Mouse (Mus musculus): ENCODE data around the gene Zfp85. TPM values are rescaled to one million over a fixed set of nuclear protein-coding genes. Genes with fewer than 3 reads are reported as not detected.
A peak's percentile ranks its signal among the peaks of the same experiment; 100 is the strongest.
"Not testable (repeated sequence)": the region's sequence is repeated elsewhere in the genome, so short reads cannot be mapped to it uniquely, and the experiment has no call there.

The Zfp85 gene
- polyA plus RNA-seq, 1 experiment from 2014 or later: 5.6 TPM

GRCm38 (mm10) chr13:67728106-67728505 is 26.9 kb downstream of the Zfp85 start:
- ATAC-seq (ENCODE audit: insufficient read depth) (no peak), DNase-seq (no peak)
- H3K4me1 ChIP-seq (ENCODE audit: insufficient read depth): no peaks in the 10 kb centered on the region
- no peaks in the 10 kb centered on the region for H3K27me3 ChIP-seq (ENCODE audit: insufficient read depth, low read length)
- H3K4me2 ChIP-seq: peak overlapping the region; percentile 65
- WGBS: 62% methylated on average over 1 of the region's 1 CpGs
- no peak overlapping the region for H3K27ac ChIP-seq (ENCODE audit: low read depth)
- no peak for TF ChIP-seq CTCF (IDR thresholded peaks at IDR 0.05; ENCODE audit: low read depth)
- peak overlapping the region; percentile 54 for H3K4me3 ChIP-seq (ENCODE audit: low read depth, low read length)
- H3K9ac ChIP-seq: peak overlapping the region; percentile 65; the same call in 1 of the 2 replicates
- no peaks in the 10 kb centered on the region for H3K9me3 ChIP-seq (ENCODE audit: low read depth, low read length)
- no peaks in the 10 kb centered on the region for H3K36me3 ChIP-seq (ENCODE audit: insufficient read depth)

GRCm38 (mm10) chr13:67725331-67725730 is 29.7 kb downstream of the Zfp85 start:
- WGBS: 47% methylated on average over 2 of the region's 2 CpGs
- H3K4me1 ChIP-seq (ENCODE audit: insufficient read depth); H3K9ac ChIP-seq; H3K36me3 ChIP-seq (ENCODE audit: insufficient read depth); ATAC-seq (ENCODE audit: insufficient read depth); H3K4me2 ChIP-seq; H3K4me3 ChIP-seq (ENCODE audit: low read depth, low read length); H3K27ac ChIP-seq (ENCODE audit: low read depth); H3K27me3 ChIP-seq (ENCODE audit: insufficient read depth, low read length); H3K9me3 ChIP-seq (ENCODE audit: low read depth, low read length): not testable (repeated sequence)
- peak; percentile 65 for DNase-seq

GRCm38 (mm10) chr13:67723848-67724479 is 31.1 kb downstream of the Zfp85 start:
- Histone ChIP-seq H3K27me3 (ENCODE audit: insufficient read depth, low read length) (no peaks in the 10 kb centered on the region), H3K4me2 (peak overlapping the region; percentile 68), H3K9me3 (ENCODE audit: low read depth, low read length) (no peaks in the 10 kb centered on the region), H3K4me3 (ENCODE audit: low read depth, low read length) (peak overlapping the region; percentile 73), H3K36me3 (ENCODE audit: insufficient read depth) (no peaks in the 10 kb centered on the region), H3K9ac (peak overlapping the region; percentile 84), H3K4me1 (ENCODE audit: insufficient read depth) (no peaks in the 10 kb centered on the region), H3K27ac (ENCODE audit: low read depth) (peak overlapping the region; percentile 63; the same call in 1 of the 2 replicates)
- under 1% methylated on average over 17 of the region's 17 CpGs for WGBS
- DNase-seq (peak; percentile 96), ATAC-seq (ENCODE audit: insufficient read depth) (peak; percentile 96)
- TF ChIP-seq CTCF (IDR thresholded peaks at IDR 0.05; ENCODE audit: low read depth): no peak

Other genes with a start within 250 kb of the Zfp85 start
- 0.30 TPM in 1 of 2 replicates, not detected in the other for gene Gm26965, start 229.1 kb downstream of the Zfp85 start, polyA plus RNA-seq (2014; fragmentation: Nextera tagmentation; extraction: Ambion mirVana)
- 20.5 and 24.3 TPM in 2 replicates for gene Zfp87, start 229.1 kb downstream of the Zfp85 start, polyA plus RNA-seq (2014; fragmentation: Nextera tagmentation; extraction: Ambion mirVana)
- 16.0 and 16.5 TPM in 2 replicates for gene Zfp748, start 201.4 kb downstream of the Zfp85 start, polyA plus RNA-seq (2014; fragmentation: Nextera tagmentation; extraction: Ambion mirVana)
- 4.4 and 4.7 TPM in 2 replicates for gene Zfp729b, start 145.5 kb downstream of the Zfp85 start, polyA plus RNA-seq (2014; fragmentation: Nextera tagmentation; extraction: Ambion mirVana)
- not detected in 2 replicates for gene Gm49345, start 117.5 kb downstream of the Zfp85 start, polyA plus RNA-seq (2014; fragmentation: Nextera tagmentation; extraction: Ambion mirVana)
- 3.6 and 4.6 TPM in 2 replicates for gene Zfp729a, start 117.4 kb downstream of the Zfp85 start, polyA plus RNA-seq (2014; fragmentation: Nextera tagmentation; extraction: Ambion mirVana)
- 9.9 and 11.0 TPM in 2 replicates for gene Zfp738, start 68.2 kb downstream of the Zfp85 start, polyA plus RNA-seq (2014; fragmentation: Nextera tagmentation; extraction: Ambion mirVana)
- 2.7 and 3.2 TPM in 2 replicates for gene Zfp65, start 26.1 kb downstream of the Zfp85 start, polyA plus RNA-seq (2014; fragmentation: Nextera tagmentation; extraction: Ambion mirVana)
- 3.1 and 4.4 TPM in 2 replicates for gene Zfp493, start 24.5 kb upstream of the Zfp85 start, polyA plus RNA-seq (2014; fragmentation: Nextera tagmentation; extraction: Ambion mirVana)
- gene Zfp273, start 58.5 kb upstream of the Zfp85 start, polyA plus RNA-seq (2014; fragmentation: Nextera tagmentation; extraction: Ambion mirVana): 7.5 and 8.0 TPM in 2 replicates
- gene Gm10037, start 75.9 kb upstream of the Zfp85 start, polyA plus RNA-seq (2014; fragmentation: Nextera tagmentation; extraction: Ambion mirVana): 3.0 and 3.5 TPM in 2 replicates
- gene BC048507, start 108.1 kb upstream of the Zfp85 start, polyA plus RNA-seq (2014; fragmentation: Nextera tagmentation; extraction: Ambion mirVana): not detected in 2 replicates